Mouse (Mus musculus) testis, adult 2 months (tissue): ENCODE results near the gene Tent5a. TPM values are rescaled to one million over a fixed set of nuclear protein-coding genes. Genes with fewer than 3 reads are reported as not detected.

ENCODE experiments used
- H3K27ac ChIP-seq: fragments of 200-500 bp; 2 replicates; pipeline ENCODE4 v1.5.1; 2012; ENCODE audit warnings: low read depth, low read length; ENCODE audit not compliant: control insufficient read depth, insufficient read depth
- H3K27me3 ChIP-seq: fragments of 200-500 bp; 2 replicates; pipeline ENCODE4 v1.6.1; 2012; ENCODE audit warnings: mild to moderate bottlenecking, low read length, moderate library complexity; ENCODE audit not compliant: control insufficient read depth, insufficient read depth
- H3K36me3 ChIP-seq: fragments of 200-500 bp; 2 replicates; pipeline ENCODE4 v1.6.1; 2012; ENCODE audit warnings: mild to moderate bottlenecking, low read length; ENCODE audit not compliant: control insufficient read depth, insufficient read depth
- H3K4me1 ChIP-seq: fragments of 200-500 bp; 2 replicates; pipeline ENCODE4 v1.6.1; 2012; ENCODE audit warnings: low read length; ENCODE audit not compliant: control insufficient read depth, insufficient read depth
- H3K4me3 ChIP-seq: fragments of 200-500 bp; 2 replicates; pipeline ENCODE4 v1.5.1; 2012; ENCODE audit warnings: low read depth, mild to moderate bottlenecking, low read length, moderate library complexity, mixed read lengths; ENCODE audit not compliant: control insufficient read depth
- CTCF ChIP-seq: fragments of 200-500 bp; IDR thresholded peaks from 2 replicates; pipeline ENCODE4 v1.5.1; 2012; ENCODE audit warnings: low read depth, mild to moderate bottlenecking, inconsistent platforms, low read length, moderate library complexity; ENCODE audit not compliant: control insufficient read depth, insufficient read depth, insufficient replicate concordance
- POLR2A ChIP-seq: fragments of 200-500 bp; IDR thresholded peaks from 2 replicates; pipeline ENCODE4 v1.6.1; 2012; ENCODE audit warnings: low read depth, mild to moderate bottlenecking, inconsistent platforms, low read length, moderate library complexity; ENCODE audit not compliant: control insufficient read depth
- polyA plus RNA-seq: library from polyadenylated mRNA; depleted of rRNA; stranded (reverse); fragments of >200 nt; gene quantifications from 2 replicates; pipeline ENCODE4 v1.2.3, GENCODE M21; 2012

The Tent5a gene
- polyA plus RNA-seq, 1 experiment: 0.28 TPM

- H3K36me3 ChIP-seq: no peaks in the 10 kb centered on the region
- no peaks in the 10 kb centered on the region for H3K27me3 ChIP-seq
- TF ChIP-seq POLR2A: no peak
- TF ChIP-seq CTCF: no peak
- H3K4me3 ChIP-seq: no peak overlapping the region
- no peak overlapping the region for H3K27ac ChIP-seq
- H3K4me1 ChIP-seq: no peaks in the 10 kb centered on the region
Observed at GRCm38 (mm10) chr9:85347823-85348523, 20.8 kb upstream of the Tent5a start.

- Histone ChIP-seq H3K36me3 (no peaks in the 10 kb centered on the region), H3K4me3 (no peak overlapping the region), H3K27ac (no peak overlapping the region), H3K4me1 (no peaks in the 10 kb centered on the region), H3K27me3 (no peaks in the 10 kb centered on the region)
- TF ChIP-seq POLR2A: no peak
- TF ChIP-seq CTCF: no peak
Observed at GRCm38 (mm10) chr9:85342892-85343785, 16.0 kb upstream of the Tent5a start.

- no peaks in the 10 kb centered on the region for H3K4me1 ChIP-seq
- no peaks in the 10 kb centered on the region for H3K27me3 ChIP-seq
- no peak overlapping the region for H3K27ac ChIP-seq
- H3K36me3 ChIP-seq: no peaks in the 10 kb centered on the region
- TF ChIP-seq POLR2A (no peak), CTCF (no peak)
- no peak overlapping the region for H3K4me3 ChIP-seq
Observed at GRCm38 (mm10) chr9:85340303-85340702, 13.2 kb upstream of the Tent5a start.

GRCm38 (mm10) chr9:85336046-85336445, 8.9 kb upstream of the Tent5a start:
- Histone ChIP-seq H3K4me1 (no peaks in the 10 kb centered on the region), H3K27me3 (no peaks in the 10 kb centered on the region), H3K27ac (no peak overlapping the region), H3K36me3 (no peaks in the 10 kb centered on the region), H3K4me3 (no peak overlapping the region)
- no peak for TF ChIP-seq POLR2A
- TF ChIP-seq CTCF: no peak

- Histone ChIP-seq H3K27ac (no peak overlapping the region), H3K4me1 (peaks cover 7% of the 10 kb centered on the region; the same call in 1 of the 2 replicates), H3K36me3 (no peaks in the 10 kb centered on the region), H3K27me3 (no peaks in the 10 kb centered on the region), H3K4me3 (no peak overlapping the region)
- TF ChIP-seq POLR2A: no peak
- TF ChIP-seq CTCF: no peak
Observed at GRCm38 (mm10) chr9:85331521-85331920, 4.4 kb upstream of the Tent5a start.

- TF ChIP-seq POLR2A (no peak), CTCF (peak; percentile 84)
- H3K27me3 ChIP-seq: no peaks in the 10 kb centered on the region
- peaks cover 8% of the 10 kb centered on the region; the same call in 1 of the 2 replicates for H3K4me1 ChIP-seq
- peak overlapping the region; percentile 70 for H3K4me3 ChIP-seq
- no peaks in the 10 kb centered on the region for H3K36me3 ChIP-seq
- peak overlapping the region; percentile 18; the same call in 1 of the 2 replicates for H3K27ac ChIP-seq
Observed at GRCm38 (mm10) chr9:85328259-85328658, 1.1 kb upstream of the Tent5a start.
